Mouse (Mus musculus) mouse embryonic stem cell (cell line): Measurements from ENCODE around the gene Aktip.

ENCODE experiments used
- in situ Hi-C, 2 experiments: fragments of 300-500 bp; cut with MboI; formaldehyde crosslinking; loops; 1 replicate in 1 of 2; 3 replicates in 1 of 2; pipeline ENCODE4 v1.14.3; 2019 to 2020; ENCODE audit warnings: low sequenced_read_pairs in 2 of 2, low pct_unique_long_range_greater_than_20kb in 1 of 2, mixed read lengths in 1 of 2; ENCODE audit not compliant: unreplicated experiment in 1 of 2

Aktip gene

DNA sequence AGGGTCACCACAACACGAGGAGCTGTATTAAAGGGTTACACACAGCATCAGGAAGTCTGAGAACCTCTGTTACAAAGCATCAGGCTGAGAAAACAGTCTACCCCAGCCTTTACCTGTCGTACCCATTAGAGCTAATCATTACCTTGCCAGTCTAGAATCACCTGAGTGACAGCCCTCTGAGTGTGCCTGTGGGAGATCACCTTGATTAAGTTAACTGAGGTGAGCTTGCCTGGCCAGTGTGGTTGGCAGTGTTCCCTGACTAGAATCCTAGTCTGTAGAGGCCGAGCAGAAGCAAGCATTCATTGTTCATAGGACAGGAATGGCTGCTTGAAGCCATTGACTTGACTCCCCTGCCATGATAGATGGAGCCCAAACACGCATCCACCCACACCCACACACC, 58.9 kb downstream of the Aktip start:
- in situ Hi-C loops, result loop anchor here in 1 of 2 experiments (25.0 kb wide), 1 partner anchor 329 kb away; the partner anchor contains the start of gene Gm19935

DNA sequence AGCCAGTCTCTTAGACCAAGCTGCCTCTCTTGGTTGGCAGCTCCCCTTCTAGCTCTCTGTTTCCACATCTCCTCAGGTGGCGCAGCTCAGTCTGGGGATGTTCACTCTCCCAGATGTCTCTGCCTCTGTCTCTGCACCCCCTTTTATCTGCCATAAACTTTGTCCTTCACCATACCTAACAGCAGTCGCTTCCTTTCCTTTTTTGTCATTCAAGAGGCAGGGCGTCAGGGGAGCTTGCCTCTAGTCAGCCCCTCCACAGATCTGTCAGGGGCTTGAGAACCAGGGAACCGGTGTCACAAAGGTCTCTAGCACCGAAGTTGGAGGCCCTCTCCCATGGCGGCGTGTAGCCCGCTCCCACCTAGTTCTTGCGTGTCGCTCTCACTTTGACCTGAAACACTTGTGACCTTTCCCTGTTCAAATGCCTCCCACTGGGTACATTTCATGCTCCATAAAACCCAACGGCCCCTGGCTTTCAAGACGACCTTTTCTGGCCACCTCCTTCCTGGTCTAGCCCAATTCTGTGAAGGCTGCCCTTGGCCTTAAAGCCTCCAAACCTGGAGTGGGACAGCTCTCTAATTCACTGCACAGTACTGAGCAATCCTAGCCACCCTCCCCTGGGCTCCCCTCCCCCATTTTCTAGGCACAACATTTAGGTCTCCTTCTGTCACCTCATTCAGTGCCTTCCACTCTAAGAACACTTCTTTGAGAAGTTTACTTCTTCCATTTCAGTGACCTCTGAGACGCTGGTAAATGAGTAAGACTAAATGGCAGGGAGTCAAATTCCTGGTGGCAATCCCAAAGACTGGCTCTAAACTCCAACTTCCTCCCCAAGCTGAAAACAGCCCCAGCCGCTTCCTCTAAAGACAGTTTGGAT, 64.2 kb downstream of the Aktip start:
- in situ Hi-C loops, result loop anchor here in 1 of 2 experiments (25.0 kb wide), 1 partner anchor 323 kb away; the partner anchor contains the start of gene Gm19935

DNA sequence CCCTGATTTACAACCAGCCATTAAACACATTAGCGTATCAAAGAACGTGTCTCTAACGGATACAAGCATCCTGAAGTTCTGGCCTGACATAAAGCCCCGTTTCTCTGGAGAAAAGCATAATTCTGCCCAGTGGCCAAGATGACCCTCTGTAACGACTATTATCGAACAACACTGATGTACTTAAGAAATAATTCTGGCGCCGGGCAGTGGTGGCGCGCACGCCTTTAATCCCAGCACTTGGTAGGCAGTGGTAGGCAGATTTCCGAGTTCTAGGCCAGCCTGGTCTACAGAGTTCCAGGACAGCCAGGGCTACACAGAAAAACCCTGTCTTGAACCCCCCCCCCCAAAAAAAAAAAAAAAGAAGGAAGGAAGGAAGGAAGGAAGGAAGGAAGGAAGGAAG, 65.1 kb downstream of the Aktip start:
- in situ Hi-C loops, result loop anchor here in 1 of 2 experiments (25.0 kb wide), 1 partner anchor 322 kb away; the partner anchor contains the start of gene Gm19935

DNA sequence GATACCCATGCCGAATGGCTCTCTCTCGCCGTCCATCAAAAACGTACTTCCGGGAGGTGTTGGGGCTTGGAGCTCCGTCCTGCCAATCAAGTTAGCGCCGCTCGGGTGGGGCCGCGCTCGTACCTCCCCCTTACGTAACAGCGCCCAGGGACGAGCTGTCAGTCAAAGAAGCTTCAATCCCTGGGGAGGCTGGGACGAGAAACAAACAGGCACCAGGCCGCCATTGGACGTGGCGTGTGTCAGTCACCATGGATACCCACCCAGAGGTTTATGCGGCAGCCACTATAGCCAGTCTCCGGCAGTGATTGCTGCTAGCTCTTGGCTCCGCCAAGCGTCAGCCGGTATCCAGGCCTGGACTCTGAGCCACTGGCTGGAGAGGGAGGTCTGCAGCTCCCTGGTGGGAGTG, 65.7 kb downstream of the Aktip start:
- in situ Hi-C loops, result loop anchor here in 1 of 2 experiments (25.0 kb wide), 1 partner anchor 322 kb away; the partner anchor contains the start of gene Gm19935

DNA sequence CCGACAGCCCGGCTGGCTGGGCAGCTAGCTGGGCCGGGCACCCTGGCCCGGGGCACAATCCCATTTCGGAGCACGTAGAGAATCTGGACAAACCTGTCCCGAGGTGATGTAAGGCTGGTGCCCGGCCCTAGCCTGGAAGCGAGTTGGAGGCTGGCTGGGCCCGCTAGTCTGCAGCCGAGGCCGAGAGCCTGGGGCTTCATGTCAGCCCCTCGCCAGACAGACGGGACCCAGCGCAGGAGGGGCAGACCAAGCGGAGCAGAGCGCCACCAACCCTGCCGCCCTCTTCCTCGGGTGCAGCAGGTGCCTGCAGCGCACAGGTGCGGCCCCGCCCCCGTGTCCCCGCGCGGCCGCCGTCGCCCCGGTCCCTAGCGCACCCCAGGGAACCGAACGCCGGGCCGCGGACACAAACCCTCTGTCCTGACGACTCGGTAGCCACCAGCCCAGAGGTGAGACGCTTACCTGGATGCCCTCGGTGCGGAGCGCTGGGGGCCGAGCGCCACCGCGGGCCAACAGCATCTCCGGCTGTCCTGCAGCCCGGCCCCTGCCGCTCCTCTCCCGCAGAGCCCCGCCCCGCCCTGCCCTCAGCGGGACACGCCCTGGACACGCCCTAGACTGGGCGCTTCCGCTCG, 66.2 kb downstream of the Aktip start:
- in situ Hi-C loops, result loop anchor here in 1 of 2 experiments (25.0 kb wide), 1 partner anchor 321 kb away; the partner anchor contains the start of gene Gm19935

DNA sequence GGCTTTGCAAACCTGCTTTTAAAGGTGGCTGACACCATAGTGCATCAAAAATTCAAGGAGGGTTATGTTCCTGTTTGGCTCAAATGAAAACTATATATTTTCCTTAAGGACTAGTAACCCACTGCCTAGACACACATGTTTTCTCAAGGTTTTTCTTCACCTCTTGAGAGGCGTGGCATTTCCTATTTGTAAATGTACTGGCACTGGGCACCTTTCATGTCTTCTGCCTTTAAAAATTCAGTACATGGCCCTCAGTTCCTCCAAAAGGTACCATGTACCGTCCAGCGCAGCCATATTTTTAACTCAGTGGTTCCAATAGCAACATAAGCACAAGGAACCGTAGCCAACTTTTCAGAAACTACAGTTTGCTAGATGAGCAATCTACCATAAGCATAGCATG, 67.0 kb downstream of the Aktip start:
- in situ Hi-C loops, result loop anchor here in 1 of 2 experiments (25.0 kb wide), 1 partner anchor 320 kb away; the partner anchor contains the start of gene Gm19935

DNA sequence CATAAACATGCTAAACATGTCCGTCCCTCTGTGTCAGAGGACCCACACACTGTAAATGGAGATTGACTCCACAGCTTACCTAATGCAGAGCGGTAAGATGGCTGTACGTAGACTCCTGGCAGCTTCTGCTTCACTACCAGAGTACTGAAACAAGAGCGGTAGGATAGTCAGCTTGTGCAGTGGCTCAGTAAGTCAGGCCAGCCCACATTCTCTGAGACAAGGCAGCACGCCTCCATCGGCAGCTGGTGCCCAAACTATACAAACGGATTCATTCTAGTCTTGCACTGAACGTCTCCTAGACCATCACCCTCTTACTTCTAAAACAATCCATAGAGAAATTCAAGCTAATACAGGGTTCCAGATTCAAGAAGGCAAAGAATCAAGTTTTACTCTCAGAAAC, 73.0 kb downstream of the Aktip start:
- in situ Hi-C loops, result loop anchor here in 1 of 2 experiments (25.0 kb wide), 1 partner anchor 314 kb away; the partner anchor contains the start of gene Gm19935

DNA sequence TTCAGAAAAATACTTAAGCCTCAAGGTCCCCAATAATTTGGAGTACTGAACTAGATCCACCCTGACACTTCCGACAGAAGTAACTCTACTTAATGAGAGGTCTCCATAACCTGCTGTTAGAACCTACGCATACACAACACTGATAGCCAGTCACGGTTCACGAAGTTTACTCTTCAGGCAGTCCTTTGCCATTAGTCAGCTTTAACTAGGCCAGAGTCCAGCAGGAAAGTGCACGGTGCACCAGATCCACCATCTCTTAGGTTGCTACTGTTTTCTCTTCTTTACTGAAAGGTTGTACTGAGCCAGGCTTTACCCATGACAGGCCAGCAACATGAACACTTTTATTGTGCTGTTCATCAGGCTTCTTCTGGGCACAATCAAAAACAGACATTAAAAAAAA, 75.5 kb downstream of the Aktip start:
- in situ Hi-C loops, result no loop called here

DNA sequence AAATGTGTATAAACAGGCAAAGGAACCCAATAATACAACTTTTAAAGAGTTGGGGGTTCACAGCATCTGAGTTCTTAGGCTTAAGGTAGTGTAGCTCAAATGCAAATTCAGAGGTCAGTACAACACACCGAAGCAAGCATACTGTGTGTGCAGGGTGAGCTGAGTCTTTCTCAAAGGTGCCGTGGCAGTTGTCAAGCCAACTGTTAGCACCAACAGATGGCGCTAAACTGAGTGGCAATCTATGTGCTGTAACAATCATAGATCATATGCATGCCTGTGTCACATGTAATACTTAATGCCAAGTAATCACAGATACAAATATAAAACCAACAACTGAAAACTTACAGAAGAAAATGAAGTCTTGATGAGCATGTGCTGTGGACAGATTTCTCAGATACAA, 81.6 kb downstream of the Aktip start:
- in situ Hi-C loops, result no loop called here

DNA sequence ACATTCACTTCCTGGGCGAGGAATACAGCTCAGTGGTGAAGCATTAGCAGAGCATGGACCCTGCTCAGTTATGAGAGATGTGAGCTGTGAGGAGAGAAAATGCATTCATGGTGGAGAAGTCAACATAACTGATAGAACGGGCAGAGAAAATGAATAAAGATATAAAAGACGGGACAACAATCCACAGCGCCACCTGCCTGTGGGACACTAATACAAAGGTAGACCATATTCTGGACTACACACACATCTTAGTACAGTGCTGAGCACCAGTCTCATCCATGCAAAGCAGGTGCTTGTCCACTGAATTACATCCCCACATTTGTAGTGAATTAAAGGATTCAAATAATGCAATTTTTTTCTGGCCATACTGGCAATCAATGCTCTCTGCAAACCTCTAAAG, 82.2 kb downstream of the Aktip start:
- in situ Hi-C loops, result no loop called here

DNA sequence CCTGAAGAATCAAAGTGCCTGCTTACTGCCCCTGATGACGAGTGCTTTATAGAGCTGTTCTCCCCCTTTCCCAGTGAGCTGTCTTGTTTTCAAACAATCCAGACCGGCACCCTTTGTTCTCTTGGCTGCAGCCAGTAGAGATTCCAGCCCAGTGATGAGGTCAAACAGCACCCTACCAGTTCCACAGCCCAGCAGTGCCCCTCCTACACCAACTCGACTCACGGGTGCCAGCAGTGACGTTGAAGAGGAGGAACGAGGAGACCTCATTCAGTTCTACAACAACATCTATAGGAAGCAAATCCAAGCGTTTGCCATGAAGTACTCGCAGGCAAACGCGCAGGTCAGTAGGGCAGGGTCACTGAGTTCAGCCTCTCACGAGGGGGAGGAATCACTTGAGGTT, 84.9 kb downstream of the Aktip start:
- in situ Hi-C loops, result no loop called here

DNA sequence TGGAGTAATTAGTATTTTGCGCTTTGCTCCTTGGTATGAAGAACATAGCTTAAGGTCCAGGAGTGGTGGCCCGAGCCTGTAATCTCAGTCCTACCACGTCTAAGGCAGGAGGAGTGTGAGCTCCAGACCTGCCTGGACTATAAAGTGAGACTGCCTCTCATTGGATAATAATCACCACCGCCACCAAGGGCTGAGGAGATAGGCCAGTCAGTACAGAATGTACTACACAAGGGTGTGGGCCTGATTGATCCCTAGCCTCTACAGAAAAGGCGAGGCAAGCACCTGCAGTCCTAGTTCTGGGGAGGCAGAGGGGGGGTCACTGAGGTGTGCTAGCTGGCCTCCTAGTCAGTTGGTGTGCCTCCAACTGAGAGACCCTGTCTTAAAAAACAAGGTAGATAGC, 85.3 kb downstream of the Aktip start:
- in situ Hi-C loops, result no loop called here

DNA sequence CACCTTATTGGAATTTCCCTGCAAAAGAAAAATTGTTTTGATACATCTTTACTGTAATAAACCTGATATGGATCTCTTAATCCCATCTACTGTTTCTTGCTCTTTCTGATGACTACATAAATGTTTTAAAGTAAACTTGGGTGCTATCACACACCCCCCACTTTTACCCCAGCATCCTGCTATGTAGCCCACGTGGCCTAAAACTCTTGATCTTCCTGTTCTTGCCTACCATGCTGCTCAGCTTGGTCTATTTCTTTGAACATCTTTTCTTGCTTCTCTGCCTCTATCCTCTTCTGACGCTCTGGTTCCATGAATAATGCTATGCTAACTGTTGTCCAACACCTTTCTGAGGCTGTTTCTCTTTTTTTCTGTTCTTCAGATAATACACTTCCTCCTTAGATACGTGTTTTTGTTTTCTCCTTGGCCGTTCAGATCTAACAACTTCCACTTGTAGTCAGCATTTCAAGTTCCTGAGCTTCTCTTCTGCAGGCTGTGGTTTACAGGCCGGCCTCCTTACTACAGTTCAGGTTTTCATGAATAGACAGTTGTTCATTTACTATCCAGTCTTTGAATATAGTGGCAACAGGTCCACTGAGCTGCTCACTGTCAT, 87.8 kb downstream of the Aktip start:
- in situ Hi-C loops, result no loop called here

DNA sequence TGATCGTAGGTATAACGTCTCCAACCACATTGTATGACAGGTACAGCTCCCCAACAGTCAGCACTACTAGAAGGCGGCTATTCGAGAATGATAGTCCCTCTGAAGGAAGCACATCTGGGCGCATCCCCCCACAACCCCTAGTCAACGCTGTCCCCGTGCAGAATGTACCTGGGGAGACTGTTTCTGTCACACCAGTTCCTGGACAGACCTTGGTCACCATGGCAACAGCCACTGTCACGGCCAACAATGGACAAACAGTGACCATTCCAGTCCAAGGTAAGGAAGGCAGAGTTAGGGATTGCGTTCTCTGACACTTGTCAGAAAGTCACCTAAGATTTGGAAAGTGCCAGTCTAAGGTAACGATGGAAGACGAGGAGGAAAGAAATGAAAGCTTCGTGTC, 93.5 kb downstream of the Aktip start:
- in situ Hi-C loops, result no loop called here

DNA sequence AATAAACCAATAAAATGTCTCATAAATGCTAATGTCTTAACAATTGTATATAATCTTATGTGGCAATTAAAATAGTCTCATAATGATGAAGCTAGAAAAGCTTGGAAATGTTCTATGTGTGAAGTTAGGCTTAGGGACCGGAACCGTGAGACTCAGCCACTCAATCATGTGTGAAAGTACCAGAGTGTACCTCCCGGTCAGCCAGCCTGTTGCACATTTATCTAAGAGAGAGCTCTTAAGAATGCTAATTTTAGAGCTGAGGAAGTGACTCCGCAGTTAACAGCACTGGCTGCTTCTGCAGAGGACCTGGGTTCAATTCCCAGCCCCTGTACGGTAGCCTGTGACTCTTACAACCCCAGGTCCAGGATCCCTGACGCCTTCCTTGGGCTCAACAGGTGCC, 101.7 kb downstream of the Aktip start:
- in situ Hi-C loops, result no loop called here

DNA sequence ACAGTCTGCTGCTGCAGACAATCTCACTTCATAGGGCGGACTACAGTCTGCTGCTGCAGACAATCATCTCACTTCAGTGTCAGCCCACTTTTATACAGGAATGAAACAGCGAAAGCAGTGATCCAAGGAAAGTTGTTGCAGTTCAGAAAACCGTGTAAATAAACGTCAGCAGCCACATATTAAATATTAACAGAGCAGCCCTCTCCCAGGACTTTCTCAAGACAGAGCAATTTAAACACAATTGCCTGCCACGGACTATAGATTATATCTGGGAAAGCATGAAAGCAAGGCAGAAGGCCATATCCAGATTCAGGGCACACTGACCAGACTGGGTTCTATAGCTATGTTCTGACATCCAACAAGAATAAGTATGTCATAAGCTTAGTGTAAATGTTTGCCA, 105.6 kb downstream of the Aktip start:
- in situ Hi-C loops, result no loop called here

DNA sequence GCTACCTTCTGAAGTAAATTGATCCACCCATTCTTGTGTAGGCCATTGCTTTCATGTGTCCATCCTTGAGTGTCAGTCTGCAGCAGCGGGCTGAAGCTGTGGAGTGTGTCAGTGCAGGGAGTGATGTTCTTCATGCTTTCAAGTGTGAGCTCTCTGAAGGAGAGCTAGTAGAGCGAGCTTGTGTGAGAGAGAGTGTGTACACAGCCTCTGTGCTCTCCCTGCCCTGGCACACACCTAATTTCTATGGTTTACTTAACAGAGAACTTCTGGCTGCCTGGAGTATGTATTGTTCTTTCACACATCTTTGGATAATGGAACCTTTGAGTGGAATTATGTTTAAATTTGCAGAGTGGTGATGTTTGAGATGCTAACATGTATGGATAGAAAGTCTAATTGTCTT, 110.2 kb downstream of the Aktip start:
- in situ Hi-C loops, result no loop called here

DNA sequence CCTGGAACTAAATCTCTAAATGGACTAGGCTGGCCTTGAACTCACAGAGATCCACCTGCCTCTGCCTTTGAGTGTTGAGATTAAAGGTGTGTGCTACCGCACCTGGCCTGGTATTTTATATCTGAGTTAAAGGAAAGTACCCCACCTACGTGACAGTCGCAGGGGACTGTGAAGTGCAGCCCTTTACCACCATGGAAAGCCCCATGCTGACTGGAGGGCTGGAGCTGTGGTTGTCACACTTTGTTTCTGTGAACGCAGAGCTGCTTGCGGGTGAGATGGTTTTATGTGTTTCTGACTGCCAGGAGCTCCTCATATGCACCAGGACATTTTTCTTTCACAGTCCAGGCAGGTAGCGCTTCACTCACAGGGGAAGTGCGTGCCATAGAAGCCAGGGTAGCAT, 111.3 kb downstream of the Aktip start:
- in situ Hi-C loops, result no loop called here

DNA sequence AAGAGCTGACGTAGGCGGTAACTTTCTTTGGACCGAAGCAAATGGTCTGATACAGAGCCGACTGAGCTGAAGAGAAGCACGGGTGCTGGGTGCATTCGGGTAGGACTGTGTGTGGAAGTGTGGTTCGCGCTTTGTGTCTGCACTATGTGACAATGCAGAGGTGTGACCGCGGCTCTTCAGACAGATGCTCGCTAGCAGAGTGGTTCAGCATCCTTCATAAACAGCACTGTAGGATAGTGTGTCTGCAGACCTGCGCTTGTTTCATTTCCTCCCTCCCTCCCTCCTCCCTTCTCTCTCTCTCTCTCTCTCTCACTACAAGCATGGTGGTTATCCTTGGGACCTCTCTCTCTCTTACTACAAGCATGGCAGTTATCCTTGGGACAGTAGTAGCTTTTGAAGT, 117.3 kb downstream of the Aktip start:
- in situ Hi-C loops, result no loop called here
